Mouse (Mus musculus) heart, postnatal 0 days (tissue): ENCODE data around the gene Mthfr.

Experiments used
- CTCF ChIP-seq: IDR thresholded peaks from 2 replicates; pipeline ENCODE4 v1.5.1; 2016; ENCODE audit warnings: antibody characterized with exemption, control low read depth, low read depth
- EP300 ChIP-seq: IDR thresholded peaks from 2 replicates; pipeline ENCODE4 v1.6.1; 2016; ENCODE audit warnings: antibody characterized with exemption, low read depth

DNA sequence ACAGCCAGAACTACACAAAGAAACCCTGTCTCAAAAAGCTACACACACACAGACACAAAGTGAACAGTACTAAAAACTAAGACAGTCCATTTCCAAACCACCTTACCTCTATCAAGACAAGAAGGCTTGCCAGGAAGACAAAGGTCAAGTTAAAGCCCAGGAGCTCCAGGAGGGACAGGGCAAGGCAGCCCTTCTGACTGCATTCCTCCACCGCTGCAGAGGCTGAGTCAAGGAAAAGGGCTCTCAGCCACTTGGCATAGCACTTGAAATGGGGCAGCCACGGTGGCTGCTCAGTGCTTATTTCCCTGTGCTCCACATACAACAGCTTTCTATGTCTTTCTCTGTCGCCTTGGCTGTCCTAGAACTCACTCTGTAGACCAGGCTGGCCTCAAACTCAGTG is 14.9 kb upstream of the Mthfr start:
- no peak for TF ChIP-seq CTCF
- no peak for TF ChIP-seq EP300
